Mouse (Mus musculus) midbrain, embryonic 16.5 days (tissue): Measurements from ENCODE around the gene Ikzf3. TPM values are rescaled to one million over a fixed set of nuclear protein-coding genes. Genes with fewer than 3 reads are reported as not detected.

ENCODE experiments used
- polyA plus RNA-seq: library from polyadenylated mRNA; unstranded; fragments of >200 nt; fragmentation: Nextera tagmentation; extraction: Ambion mirVana; gene quantifications from 2 replicates; pipeline ENCODE4 v1.2.1, GENCODE M21; 2015

Gene Ikzf3
- polyA plus RNA-seq, 1 experiment from 2014 or later, result not detected

Other genes with a start within 250 kb of the Ikzf3 start
- 4.5 and 5.6 TPM in 2 replicates for gene Neurod2, start 216.4 kb downstream of the Ikzf3 start, polyA plus RNA-seq
- 2.4 and 2.9 TPM in 2 replicates for gene Ppp1r1b, start 197.6 kb downstream of the Ikzf3 start, polyA plus RNA-seq
- 32.9 and 37.0 TPM in 2 replicates for gene Stard3, start 187.7 kb downstream of the Ikzf3 start, polyA plus RNA-seq
- gene Tcap, start 162.2 kb downstream of the Ikzf3 start, polyA plus RNA-seq, result 0.22 TPM in 1 of 2 replicates, not detected in the other
- 1.5 and 1.7 TPM in 2 replicates for gene Pnmt, start 159.6 kb downstream of the Ikzf3 start, polyA plus RNA-seq
- 7.4 and 8.6 TPM in 2 replicates for gene Pgap3, start 145.5 kb downstream of the Ikzf3 start, polyA plus RNA-seq
- 5.2 and 5.7 TPM in 2 replicates for gene Erbb2, start 133.6 kb downstream of the Ikzf3 start, polyA plus RNA-seq
- gene Mien1, start 107.0 kb downstream of the Ikzf3 start, polyA plus RNA-seq, result 252 TPM in 2 replicates
- 0.42 and 0.82 TPM in 2 replicates for gene Grb7, start 99.6 kb downstream of the Ikzf3 start, polyA plus RNA-seq
- 0.15 TPM in 1 of 2 replicates, not detected in the other for gene Zpbp2, start 5.1 kb upstream of the Ikzf3 start, polyA plus RNA-seq
- gene Ormdl3, start 41.3 kb upstream of the Ikzf3 start, polyA plus RNA-seq, result 119 and 121 TPM in 2 replicates
- gene Lrrc3c, start 52.3 kb upstream of the Ikzf3 start, polyA plus RNA-seq, result not detected in 2 replicates
- gene Gm12355, start 79.6 kb upstream of the Ikzf3 start, polyA plus RNA-seq, result 0.18 and 0.65 TPM in 2 replicates
- not detected in 2 replicates for gene Gsdma3, start 80.3 kb upstream of the Ikzf3 start, polyA plus RNA-seq
- gene Gsdma2, start 100.7 kb upstream of the Ikzf3 start, polyA plus RNA-seq, result not detected in 2 replicates
- gene Gsdma, start 118.3 kb upstream of the Ikzf3 start, polyA plus RNA-seq, result not detected in 2 replicates
- gene Psmd3, start 136.5 kb upstream of the Ikzf3 start, polyA plus RNA-seq, result 175 and 182 TPM in 2 replicates
- not detected in 2 replicates for gene Csf3, start 155.2 kb upstream of the Ikzf3 start, polyA plus RNA-seq
- 75.1 and 77.5 TPM in 2 replicates for gene Med24, start 183.4 kb upstream of the Ikzf3 start, polyA plus RNA-seq
- 139 and 149 TPM in 2 replicates for gene Thra, start 194.6 kb upstream of the Ikzf3 start, polyA plus RNA-seq
- gene Nr1d1, start 229.3 kb upstream of the Ikzf3 start, polyA plus RNA-seq, result 3.5 and 5.2 TPM in 2 replicates
- gene Msl1, start 249.5 kb upstream of the Ikzf3 start, polyA plus RNA-seq, result 29.2 and 33.2 TPM in 2 replicates